Mouse (Mus musculus): Measurements from ENCODE around the gene Ppp1cb. TPM values are rescaled to one million over a fixed set of nuclear protein-coding genes. Genes with fewer than 3 reads are reported as not detected.

The Ppp1cb gene
- 13.4 and 21.2 TPM in 2 replicates for polyA plus RNA-seq (2012; rRNA removed)

DNA sequence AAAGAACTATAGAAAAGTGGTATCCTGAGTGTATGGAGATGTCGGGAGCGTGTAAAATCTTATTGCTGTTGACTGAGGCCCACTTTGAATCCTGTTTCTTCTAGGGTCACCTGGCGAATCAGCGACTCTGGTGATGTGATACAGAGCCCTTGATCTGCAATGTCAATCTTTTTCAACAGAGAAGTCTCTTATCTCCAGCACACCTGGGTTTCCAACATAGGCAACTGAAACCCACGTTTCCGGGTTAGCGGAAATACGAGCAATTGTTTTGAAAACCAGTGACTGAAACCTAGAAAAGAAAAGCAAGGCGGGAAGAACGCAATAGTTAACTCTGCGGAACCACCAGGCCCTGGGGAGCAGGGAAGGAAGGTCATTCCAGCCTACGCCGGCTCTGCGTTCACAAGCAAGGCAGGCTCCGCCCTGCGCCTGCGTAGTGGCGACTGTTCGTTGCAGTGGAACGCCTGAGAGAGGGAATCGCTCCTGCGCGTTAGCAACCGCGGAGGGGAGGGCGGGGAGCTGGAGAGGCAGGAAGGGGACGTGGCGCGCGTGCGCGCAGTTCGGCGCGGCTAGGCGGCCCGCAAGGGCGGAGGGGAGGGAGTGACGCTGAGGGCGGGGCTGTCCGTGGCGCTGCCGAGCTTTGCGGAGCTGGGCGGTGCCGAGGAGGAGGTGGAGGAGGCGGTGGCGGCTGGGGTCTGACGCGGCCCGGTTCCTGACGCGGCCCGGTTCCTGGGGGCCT lies at the start of gene Ppp1cb:
TSS of gene Ppp1cb (plus strand) at position 436 of the 736 bp plus-strand sequence.
- H3K4me1 ChIP-seq (ENCODE audit: control insufficient read depth, insufficient read depth, low read length), result peaks cover 2% of the 10 kb centered on the region; the same call in 1 of the 2 replicates
- TF ChIP-seq CTCF (IDR thresholded peaks at IDR 0.05; ENCODE audit: control insufficient read depth, insufficient read depth, insufficient replicate concordance, low read depth, low read length) (0 out of 2 replicates have a peak, but pooled peaks have one; percentile 18), POLR2A (IDR thresholded peaks at IDR 0.05; ENCODE audit: control insufficient read depth, low read depth, low read length) (peak; percentile 99)
- H3K36me3 ChIP-seq (ENCODE audit: control insufficient read depth, insufficient read depth, low read length), result no peaks in the 10 kb centered on the region
- peak within 1 kb of the TSS; percentile 99 for H3K4me3 ChIP-seq (ENCODE audit: control insufficient read depth, low read depth, low read length)
- H3K27me3 ChIP-seq (ENCODE audit: control insufficient read depth, insufficient read depth, low read length), result no peaks in the 10 kb centered on the region
- peak within 1 kb of the TSS; percentile 96 for H3K27ac ChIP-seq (ENCODE audit: control insufficient read depth, insufficient read depth, low read depth, low read length)

DNA sequence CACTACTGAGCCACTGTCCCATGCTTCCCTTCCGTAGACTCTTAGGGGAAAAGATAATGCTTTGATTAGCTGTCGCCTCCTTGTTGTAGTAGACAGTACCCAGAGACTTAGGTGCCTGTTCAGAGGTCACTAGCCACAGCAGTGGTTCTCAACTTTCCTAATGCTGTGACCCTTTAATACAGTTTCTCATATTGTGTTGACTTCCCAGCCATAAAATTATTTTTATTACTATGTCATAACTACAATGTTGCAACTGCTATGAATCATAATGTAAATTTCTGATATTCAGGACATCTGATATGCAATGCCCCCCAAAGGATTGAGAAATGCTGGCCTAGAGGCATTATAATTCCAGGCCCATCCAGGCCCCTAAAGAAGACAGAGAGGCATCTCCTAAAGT lies 48.9 kb upstream of the Ppp1cb start:
- Histone ChIP-seq H3K4me3 (ENCODE audit: control insufficient read depth, low read depth, low read length) (no peak overlapping the region), H3K36me3 (ENCODE audit: control insufficient read depth, insufficient read depth, low read length) (no peaks in the 10 kb centered on the region), H3K27me3 (ENCODE audit: control insufficient read depth, insufficient read depth, low read length) (no peaks in the 10 kb centered on the region), H3K4me1 (ENCODE audit: control insufficient read depth, insufficient read depth, low read length) (no peaks in the 10 kb centered on the region), H3K27ac (ENCODE audit: control insufficient read depth, insufficient read depth, low read depth, low read length) (no peak overlapping the region)
- TF ChIP-seq CTCF (IDR thresholded peaks at IDR 0.05; ENCODE audit: control insufficient read depth, insufficient read depth, insufficient replicate concordance, low read depth, low read length), result no peak
- no peak for TF ChIP-seq POLR2A (IDR thresholded peaks at IDR 0.05; ENCODE audit: control insufficient read depth, low read depth, low read length)

- H3K36me3 ChIP-seq (ENCODE audit: control insufficient read depth, insufficient read depth, low read length), result no peaks in the 10 kb centered on the region
- no peak overlapping the region for H3K4me3 ChIP-seq (ENCODE audit: control insufficient read depth, low read depth, low read length)
- H3K27me3 ChIP-seq (ENCODE audit: control insufficient read depth, insufficient read depth, low read length), result no peaks in the 10 kb centered on the region
- no peak overlapping the region for H3K27ac ChIP-seq (ENCODE audit: control insufficient read depth, insufficient read depth, low read depth, low read length)
- TF ChIP-seq CTCF (IDR thresholded peaks at IDR 0.05; ENCODE audit: control insufficient read depth, insufficient read depth, insufficient replicate concordance, low read depth, low read length) (no peak), POLR2A (IDR thresholded peaks at IDR 0.05; ENCODE audit: control insufficient read depth, low read depth, low read length) (no peak)
- H3K4me1 ChIP-seq (ENCODE audit: control insufficient read depth, insufficient read depth, low read length), result no peaks in the 10 kb centered on the region
Measured at GRCm38 (mm10) chr5:32410954-32411688, 47.5 kb upstream of the Ppp1cb start.

- H3K4me1 ChIP-seq (ENCODE audit: control insufficient read depth, insufficient read depth, low read length), result no peaks in the 10 kb centered on the region
- no peaks in the 10 kb centered on the region for H3K27me3 ChIP-seq (ENCODE audit: control insufficient read depth, insufficient read depth, low read length)
- no peaks in the 10 kb centered on the region for H3K36me3 ChIP-seq (ENCODE audit: control insufficient read depth, insufficient read depth, low read length)
- TF ChIP-seq POLR2A (IDR thresholded peaks at IDR 0.05; ENCODE audit: control insufficient read depth, low read depth, low read length), result no peak
- no peak for TF ChIP-seq CTCF (IDR thresholded peaks at IDR 0.05; ENCODE audit: control insufficient read depth, insufficient read depth, insufficient replicate concordance, low read depth, low read length)
- H3K4me3 ChIP-seq (ENCODE audit: control insufficient read depth, low read depth, low read length), result no peak overlapping the region
- no peak overlapping the region for H3K27ac ChIP-seq (ENCODE audit: control insufficient read depth, insufficient read depth, low read depth, low read length)
Measured at GRCm38 (mm10) chr5:32412186-32412950, 46.3 kb upstream of the Ppp1cb start.

GRCm38 (mm10) chr5:32413083-32413482 lies 45.6 kb upstream of the Ppp1cb start:
- Histone ChIP-seq H3K4me3 (ENCODE audit: control insufficient read depth, low read depth, low read length) (no peak overlapping the region), H3K36me3 (ENCODE audit: control insufficient read depth, insufficient read depth, low read length) (no peaks in the 10 kb centered on the region), H3K27ac (ENCODE audit: control insufficient read depth, insufficient read depth, low read depth, low read length) (no peak overlapping the region), H3K4me1 (ENCODE audit: control insufficient read depth, insufficient read depth, low read length) (no peaks in the 10 kb centered on the region), H3K27me3 (ENCODE audit: control insufficient read depth, insufficient read depth, low read length) (no peaks in the 10 kb centered on the region)
- no peak for TF ChIP-seq CTCF (IDR thresholded peaks at IDR 0.05; ENCODE audit: control insufficient read depth, insufficient read depth, insufficient replicate concordance, low read depth, low read length)
- no peak for TF ChIP-seq POLR2A (IDR thresholded peaks at IDR 0.05; ENCODE audit: control insufficient read depth, low read depth, low read length)

DNA sequence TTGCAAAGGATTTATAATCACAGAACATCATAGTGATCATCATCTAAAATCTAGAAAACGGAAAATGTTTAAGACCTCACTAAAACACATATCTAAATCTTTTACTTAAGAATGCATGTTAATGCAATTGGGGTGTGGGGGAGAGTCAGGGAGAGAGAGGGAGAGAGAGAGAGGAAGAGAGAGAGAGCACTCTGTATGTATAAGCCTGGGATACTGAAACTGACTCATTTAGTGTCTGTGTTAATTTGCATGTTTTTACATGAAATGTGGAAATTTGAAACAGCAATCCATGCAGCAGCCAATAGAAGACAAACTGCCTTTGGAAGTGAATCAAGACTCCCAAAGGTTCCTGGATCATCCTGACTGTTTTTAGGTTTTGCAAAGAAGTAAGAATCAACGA lies 45.1 kb upstream of the Ppp1cb start:
- TF ChIP-seq CTCF (IDR thresholded peaks at IDR 0.05; ENCODE audit: control insufficient read depth, insufficient read depth, insufficient replicate concordance, low read depth, low read length), result no peak
- no peak for TF ChIP-seq POLR2A (IDR thresholded peaks at IDR 0.05; ENCODE audit: control insufficient read depth, low read depth, low read length)
- Histone ChIP-seq H3K4me1 (ENCODE audit: control insufficient read depth, insufficient read depth, low read length) (no peaks in the 10 kb centered on the region), H3K4me3 (ENCODE audit: control insufficient read depth, low read depth, low read length) (no peak overlapping the region), H3K27me3 (ENCODE audit: control insufficient read depth, insufficient read depth, low read length) (no peaks in the 10 kb centered on the region), H3K27ac (ENCODE audit: control insufficient read depth, insufficient read depth, low read depth, low read length) (no peak overlapping the region), H3K36me3 (ENCODE audit: control insufficient read depth, insufficient read depth, low read length) (no peaks in the 10 kb centered on the region)
